Mouse (Mus musculus) embryonic facial prominence, embryonic 15.5 days (tissue): ENCODE results near the gene Sox2. TPM values are rescaled to one million over a fixed set of nuclear protein-coding genes. Genes with fewer than 3 reads are reported as not detected.

Experiments used
- ATAC-seq: fragments of 200-750 bp; cut with Nextera tagmentation; 2 replicates; pipeline ENCODE4 v1.8.0; 2017; ENCODE audit warnings: low read depth, moderate TSS enrichment; ENCODE audit not compliant: insufficient number of reproducible peaks, low FRiP score, low TSS enrichment
- H3K27ac ChIP-seq: fragments of 300-500 bp; sonication (generic); replicated peaks from 2 replicates; pipeline ENCODE4 v1.5.1; 2015; ENCODE audit warnings: mild to moderate bottlenecking, inconsistent platforms
- H3K27me3 ChIP-seq: fragments of 300-500 bp; sonication (generic); 2 replicates; pipeline ENCODE4 v1.6.1; 2015; ENCODE audit warnings: inconsistent platforms
- H3K36me3 ChIP-seq: fragments of 300-500 bp; sonication (generic); 2 replicates; pipeline ENCODE4 v1.6.1; 2015; ENCODE audit warnings: mild to moderate bottlenecking, inconsistent platforms
- H3K4me1 ChIP-seq: fragments of 300-500 bp; sonication (generic); 2 replicates; pipeline ENCODE4 v1.6.1; 2015; ENCODE audit warnings: inconsistent platforms
- H3K4me2 ChIP-seq: fragments of 300-500 bp; sonication (generic); replicated peaks from 2 replicates; pipeline ENCODE4 v1.6.1; 2015; ENCODE audit warnings: mild to moderate bottlenecking, inconsistent platforms
- H3K4me3 ChIP-seq: fragments of 300-500 bp; sonication (generic); replicated peaks from 2 replicates; pipeline ENCODE4 v1.5.1; 2015; ENCODE audit warnings: mild to moderate bottlenecking, inconsistent platforms
- H3K9ac ChIP-seq: fragments of 300-500 bp; sonication (generic); 2 replicates; pipeline ENCODE4 v1.6.1; 2015; ENCODE audit warnings: inconsistent platforms
- H3K9me3 ChIP-seq: fragments of 300-500 bp; sonication (generic); replicated peaks from 2 replicates; pipeline ENCODE4 v1.6.1; 2016; ENCODE audit warnings: inconsistent platforms
- WGBS: fragments of 180-500 bp; shearing (Covaris S2); methylation state at CpG from one replicate; pipeline ENCODE4 v1.1.7; 2015; 5-methylcytosine and 5-hydroxymethylcytosine counted together
- polyA plus RNA-seq: library from polyadenylated mRNA; unstranded; fragments of >200 nt; fragmentation: Nextera tagmentation; extraction: Ambion mirVana; gene quantifications from 2 replicates; pipeline ENCODE4 v1.2.1, GENCODE M21; 2015

The Sox2 gene
- polyA plus RNA-seq = 6.5 and 7.4 TPM in 2 replicates

- no peaks in the 10 kb centered on the region for H3K36me3 ChIP-seq
- peak within 1 kb of the TSS; percentile 31; the same call in 1 of the 2 replicates for H3K9ac ChIP-seq
- under 1% methylated on average over 86 of the region's 86 CpGs for WGBS
- peak within 1 kb of the TSS; percentile 75 for H3K27ac ChIP-seq
- H3K27me3 ChIP-seq = peaks cover 88% of the 10 kb centered on the region
- peak within 1 kb of the TSS; percentile 46 for H3K4me3 ChIP-seq
- ATAC-seq = peak; percentile 86
- no peaks in the 10 kb centered on the region for H3K9me3 ChIP-seq
- H3K4me1 ChIP-seq = peaks cover 28% of the 10 kb centered on the region
- H3K4me2 ChIP-seq = peak within 1 kb of the TSS; percentile 71
These were observed at the start of gene Sox2 for GRCm38 (mm10) chr3:34649726-34650620. TSS of gene Sox2 (plus strand) at chr3:34650405.

GRCm38 (mm10) chr3:34601116-34601515 is 49.1 kb upstream of the Sox2 start:
- no peak overlapping the region for H3K4me2 ChIP-seq
- no peaks in the 10 kb centered on the region for H3K9me3 ChIP-seq
- no peaks in the 10 kb centered on the region for H3K27me3 ChIP-seq
- no peaks in the 10 kb centered on the region for H3K4me1 ChIP-seq
- H3K4me3 ChIP-seq = no peak overlapping the region
- ATAC-seq = no peak
- WGBS = 81% methylated on average over 2 of the region's 2 CpGs
- no peaks in the 10 kb centered on the region for H3K36me3 ChIP-seq
- H3K27ac ChIP-seq = no peak overlapping the region
- H3K9ac ChIP-seq = no peak overlapping the region

DNA sequence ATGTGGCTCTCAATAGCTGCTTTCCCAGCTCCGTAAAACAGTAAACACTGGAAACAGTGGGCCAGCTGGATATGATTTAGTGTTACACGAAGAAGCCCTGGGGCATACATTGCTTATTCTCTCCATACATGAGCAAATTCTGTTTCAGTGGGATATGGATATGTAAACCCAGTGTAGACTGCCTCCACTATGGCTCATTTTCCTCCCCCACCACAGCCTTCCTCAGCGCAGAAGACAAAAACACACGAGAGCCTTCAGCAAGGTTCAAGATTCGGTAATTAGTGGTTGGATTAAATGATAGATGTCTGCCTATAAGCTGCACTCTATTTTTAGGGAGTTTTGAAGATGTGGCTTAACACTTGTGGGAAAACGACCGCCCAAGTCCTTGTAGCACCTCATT is 36.1 kb upstream of the Sox2 start:
- Histone ChIP-seq H3K4me3 (no peak overlapping the region), H3K27me3 (no peaks in the 10 kb centered on the region), H3K27ac (0 out of 2 replicates have a peak overlapping the region, but pooled peaks have one; percentile 34), H3K9ac (no peak overlapping the region), H3K9me3 (no peaks in the 10 kb centered on the region), H3K36me3 (no peaks in the 10 kb centered on the region), H3K4me2 (no peak overlapping the region), H3K4me1 (no peaks in the 10 kb centered on the region)
- 38% methylated on average over 7 of the region's 7 CpGs for WGBS
- peak; percentile 68; the same call in 1 of the 2 replicates for ATAC-seq

DNA sequence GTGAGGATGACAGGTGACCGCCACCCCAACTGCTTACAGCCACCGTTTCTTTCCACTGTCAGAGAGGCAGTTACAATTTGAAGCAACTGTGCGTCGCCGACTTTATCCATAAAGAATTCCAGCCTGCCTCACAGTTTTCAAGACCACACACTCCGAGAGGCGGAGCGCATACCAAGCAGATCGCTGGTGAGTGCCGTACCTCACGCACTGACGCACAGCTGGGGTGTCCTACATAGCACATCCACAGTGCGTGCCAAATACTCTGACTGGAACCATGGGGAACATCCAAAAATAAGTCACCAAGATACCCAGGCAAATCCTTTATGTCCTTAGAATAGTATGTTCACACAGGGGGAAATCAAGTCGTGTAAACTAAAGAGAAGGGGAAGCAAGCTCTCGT is 34.7 kb upstream of the Sox2 start:
- Histone ChIP-seq H3K9me3 (no peaks in the 10 kb centered on the region), H3K27me3 (no peaks in the 10 kb centered on the region), H3K4me2 (no peak overlapping the region), H3K4me1 (no peaks in the 10 kb centered on the region), H3K9ac (no peak overlapping the region), H3K4me3 (no peak overlapping the region), H3K36me3 (no peaks in the 10 kb centered on the region), H3K27ac (no peak overlapping the region)
- ATAC-seq = peak; percentile 81; the same call in 1 of the 2 replicates
- 57% methylated on average over 15 of the region's 15 CpGs for WGBS

- Histone ChIP-seq H3K9ac (no peak overlapping the region), H3K4me1 (no peaks in the 10 kb centered on the region), H3K4me2 (no peak overlapping the region), H3K27ac (no peak overlapping the region), H3K9me3 (no peaks in the 10 kb centered on the region), H3K36me3 (no peaks in the 10 kb centered on the region), H3K27me3 (no peaks in the 10 kb centered on the region), H3K4me3 (no peak overlapping the region)
- ATAC-seq = no peak
- 74% methylated on average over 7 of the region's 7 CpGs for WGBS
These were observed 31.3 kb upstream of the Sox2 start for GRCm38 (mm10) chr3:34618934-34619333.

- Histone ChIP-seq H3K4me2 (no peak overlapping the region), H3K27me3 (no peaks in the 10 kb centered on the region), H3K9ac (no peak overlapping the region), H3K9me3 (no peaks in the 10 kb centered on the region), H3K4me3 (no peak overlapping the region), H3K4me1 (no peaks in the 10 kb centered on the region), H3K36me3 (no peaks in the 10 kb centered on the region), H3K27ac (no peak overlapping the region)
- ATAC-seq = no peak
- 53% methylated on average over 4 of the region's 4 CpGs for WGBS
These were observed 30.1 kb upstream of the Sox2 start for GRCm38 (mm10) chr3:34620121-34620520.

DNA sequence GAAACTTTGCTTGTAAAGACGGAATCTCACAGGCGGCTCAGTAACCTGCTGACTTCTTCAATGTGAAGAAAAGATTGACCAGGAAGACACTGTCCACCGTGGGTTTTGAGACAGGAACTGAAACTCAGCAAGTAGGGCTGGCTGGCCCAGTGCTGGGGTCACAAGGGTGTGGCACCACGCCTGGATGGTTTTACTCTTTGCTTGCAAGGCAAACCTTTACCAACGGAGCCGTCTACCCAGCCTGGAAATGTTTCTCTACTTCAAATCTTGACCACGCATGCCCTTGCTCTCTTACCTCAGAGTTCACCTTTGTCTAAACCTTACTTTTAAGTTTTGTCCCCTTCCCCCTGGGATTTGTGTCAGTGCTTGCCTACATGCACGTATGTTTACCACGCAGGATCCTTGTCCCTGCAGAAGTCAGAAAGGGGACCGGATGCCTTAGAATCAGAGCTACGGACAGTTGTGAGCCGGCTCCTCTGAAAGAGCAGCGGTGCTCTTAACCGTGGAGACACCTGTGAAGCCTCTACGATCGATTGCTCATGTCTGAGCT is 25.4 kb upstream of the Sox2 start:
- H3K36me3 ChIP-seq = no peaks in the 10 kb centered on the region
- H3K4me3 ChIP-seq = no peak overlapping the region
- no peaks in the 10 kb centered on the region for H3K27me3 ChIP-seq
- H3K9me3 ChIP-seq = no peaks in the 10 kb centered on the region
- no peak overlapping the region for H3K4me2 ChIP-seq
- H3K27ac ChIP-seq = no peak overlapping the region
- no peak overlapping the region for H3K9ac ChIP-seq
- ATAC-seq = no peak
- H3K4me1 ChIP-seq = no peaks in the 10 kb centered on the region
- 88% methylated on average over 16 of the region's 16 CpGs for WGBS

DNA sequence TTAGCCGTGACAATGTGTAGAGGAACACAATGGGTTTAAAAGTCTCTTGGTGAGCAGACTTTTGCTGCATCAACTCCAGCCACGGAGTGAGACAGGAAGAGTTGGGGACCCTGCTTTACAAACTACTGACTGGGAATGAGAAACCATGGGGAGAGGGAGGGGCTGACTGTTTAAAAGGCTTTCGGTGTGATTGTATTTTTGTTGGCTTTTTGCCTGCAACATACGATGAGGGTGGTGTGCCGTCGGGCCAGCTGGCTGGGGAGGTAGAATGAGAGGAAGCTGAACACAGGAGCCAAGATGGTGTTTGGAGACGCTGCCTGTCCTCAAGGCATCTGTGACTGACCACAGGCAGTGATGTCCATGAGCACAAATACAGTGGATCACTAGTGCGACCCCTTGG is 23.7 kb upstream of the Sox2 start:
- no peak overlapping the region for H3K27ac ChIP-seq
- H3K27me3 ChIP-seq = peaks cover 2% of the 10 kb centered on the region; the same call in 1 of the 2 replicates
- ATAC-seq = no peak
- no peaks in the 10 kb centered on the region for H3K36me3 ChIP-seq
- no peak overlapping the region for H3K9ac ChIP-seq
- no peak overlapping the region for H3K4me2 ChIP-seq
- no peaks in the 10 kb centered on the region for H3K9me3 ChIP-seq
- H3K4me1 ChIP-seq = no peaks in the 10 kb centered on the region
- 68% methylated on average over 8 of the region's 8 CpGs for WGBS
- no peak overlapping the region for H3K4me3 ChIP-seq

GRCm38 (mm10) chr3:34630031-34630430 is 20.2 kb upstream of the Sox2 start:
- H3K4me1 ChIP-seq = no peaks in the 10 kb centered on the region
- no peak for ATAC-seq
- H3K27ac ChIP-seq = no peak overlapping the region
- 72% methylated on average over 8 of the region's 8 CpGs for WGBS
- H3K27me3 ChIP-seq = peaks cover 10% of the 10 kb centered on the region
- no peak overlapping the region for H3K9ac ChIP-seq
- no peaks in the 10 kb centered on the region for H3K9me3 ChIP-seq
- no peak overlapping the region for H3K4me2 ChIP-seq
- H3K4me3 ChIP-seq = no peak overlapping the region
- H3K36me3 ChIP-seq = no peaks in the 10 kb centered on the region

DNA sequence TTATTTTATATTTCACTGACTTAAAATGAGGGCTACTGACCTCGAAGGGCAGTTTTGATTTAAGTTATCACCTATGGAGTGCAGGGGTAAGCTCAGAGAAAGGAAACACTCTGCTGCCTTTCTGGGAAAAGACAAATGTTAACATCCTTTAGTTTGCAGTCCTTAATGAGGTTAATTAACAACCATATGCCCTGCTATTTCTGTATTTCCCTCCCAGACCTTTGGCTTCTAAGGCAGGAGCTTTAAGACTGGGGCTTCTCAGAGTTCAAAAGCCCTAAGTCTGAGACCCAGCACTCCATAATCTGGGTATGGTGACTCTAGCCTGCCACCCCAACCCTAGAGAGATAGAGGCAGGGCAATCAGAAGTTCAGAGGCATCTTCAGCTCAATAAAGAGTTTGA is 19.5 kb upstream of the Sox2 start:
- H3K36me3 ChIP-seq = no peaks in the 10 kb centered on the region
- no peaks in the 10 kb centered on the region for H3K4me1 ChIP-seq
- H3K9me3 ChIP-seq = no peaks in the 10 kb centered on the region
- ATAC-seq = no peak
- no peak overlapping the region for H3K9ac ChIP-seq
- WGBS = 72% methylated on average over 1 of the region's 1 CpGs
- H3K4me2 ChIP-seq = no peak overlapping the region
- H3K27me3 ChIP-seq = peaks cover 10% of the 10 kb centered on the region
- no peak overlapping the region for H3K4me3 ChIP-seq
- no peak overlapping the region for H3K27ac ChIP-seq

DNA sequence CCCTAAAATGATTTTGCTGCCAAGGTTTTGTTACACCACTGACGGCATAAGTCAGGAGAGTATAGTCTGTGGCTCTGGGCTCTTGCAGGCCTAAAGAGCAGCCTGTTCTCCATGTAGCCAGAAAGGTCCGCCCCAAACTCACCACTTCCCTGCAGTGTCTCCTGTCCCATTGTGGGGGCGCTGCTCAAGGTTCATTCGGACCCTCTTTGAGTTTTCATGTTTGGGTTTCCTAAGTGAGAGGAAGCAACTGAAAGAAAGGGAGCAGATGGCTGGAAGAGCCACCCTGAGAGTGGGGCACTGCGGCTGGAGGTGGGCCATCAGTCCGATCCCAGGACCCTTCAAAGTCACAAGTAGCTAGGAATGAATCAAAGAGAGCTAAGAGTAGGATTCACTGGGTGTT is 13.2 kb upstream of the Sox2 start:
- Histone ChIP-seq H3K4me3 (no peak overlapping the region), H3K27ac (no peak overlapping the region), H3K4me2 (no peak overlapping the region), H3K36me3 (no peaks in the 10 kb centered on the region), H3K4me1 (peaks cover 14% of the 10 kb centered on the region), H3K27me3 (peaks cover 59% of the 10 kb centered on the region), H3K9ac (no peak overlapping the region), H3K9me3 (no peaks in the 10 kb centered on the region)
- 57% methylated on average over 6 of the region's 6 CpGs for WGBS
- ATAC-seq = no peak
